ENCODE assay signal across 8 mouse cellular contexts in genomic region chr4:136144927-136145292, GRCm38 (mm10). TPM values are rescaled to one million over a fixed set of nuclear protein-coding genes. Genes with fewer than 3 reads are reported as not detected.
DNase-seq lines count a peak whose midpoint lies in the region; ATAC-seq lines count a peak whose summit lies in the region.
"Had no signal": no experiment of that assay in that cellular context is flagged by ENCODE, and none has a peak within 500 bp of the region (broad histone marks: within the 10 kb centered on the region; RNA-seq: fewer than 3 reads in every experiment).

No protein-coding gene starts in this region.

- H3K4me1 ChIP-seq in megakaryocyte, embryonic 14.5 days: peaks cover 44% of the 10 kb centered on the region
- H3K4me1 ChIP-seq in forebrain, embryonic 11.5 days (replicated peaks; ENCODE audit: control insufficient read depth, insufficient read depth, low read length): peaks cover 47% of the 10 kb centered on the region
- peaks cover 68% of the 10 kb centered on the region for H3K4me1 ChIP-seq in limb, embryonic 13.5 days
- peaks cover 48% of the 10 kb centered on the region for H3K4me1 ChIP-seq in stomach, embryonic 14.5 days (ENCODE audit: control insufficient read depth, insufficient read depth, low read length)

- peaks cover 91% of the 10 kb centered on the region for H3K27me3 ChIP-seq in megakaryocyte, embryonic 14.5 days (replicated peaks)
- H3K27me3 ChIP-seq in forebrain, embryonic 11.5 days (ENCODE audit: control insufficient read depth, insufficient read depth, low read length): peaks cover 13% of the 10 kb centered on the region; the same call in 1 of the 2 replicates
- no peaks in the 10 kb centered on the region for H3K27me3 ChIP-seq in limb, embryonic 13.5 days
- no peaks in the 10 kb centered on the region for H3K27me3 ChIP-seq in stomach, embryonic 14.5 days (ENCODE audit: control insufficient read depth, insufficient read depth, low read length)

- no peak for DNase-seq in forebrain, embryonic 11.5 days (ENCODE audit: low spot score)
- DNase-seq in spleen, adult 18-20 months: no peak
- DNase-seq in frontal cortex, postnatal 14 days (ENCODE audit: low spot score in 2 of 2): no peak
- DNase-seq: left cerebral cortex, postnatal 4 days had no signal

- peak overlapping the region; percentile 87 for H3K4me3 ChIP-seq in megakaryocyte, embryonic 14.5 days (replicated peaks)
- peak overlapping the region; percentile 66 for H3K4me3 ChIP-seq in forebrain, embryonic 11.5 days (ENCODE audit: low read depth, low read length)
- H3K4me3 ChIP-seq in limb, embryonic 13.5 days: peak overlapping the region; percentile 66
- peak overlapping the region; percentile 69 for H3K4me3 ChIP-seq in stomach, embryonic 14.5 days (ENCODE audit: low read depth, low read length)

- H3K9me3 ChIP-seq in megakaryocyte, embryonic 14.5 days: peaks cover 5% of the 10 kb centered on the region; the same call in 1 of the 2 replicates
- H3K9me3 ChIP-seq in forebrain, embryonic 11.5 days (ENCODE audit: control insufficient read depth, low read length): no peaks in the 10 kb centered on the region
- H3K9me3 ChIP-seq in limb, embryonic 13.5 days: no peaks in the 10 kb centered on the region
- no peaks in the 10 kb centered on the region for H3K9me3 ChIP-seq in stomach, embryonic 14.5 days (ENCODE audit: control insufficient read depth, low read depth, low read length)

- peak overlapping the region; percentile 92 for H3K27ac ChIP-seq in forebrain, embryonic 11.5 days (ENCODE audit: low read depth, low read length)
- peak overlapping the region; percentile 99 for H3K27ac ChIP-seq in limb, embryonic 13.5 days
- peak overlapping the region; percentile 86 for H3K27ac ChIP-seq in stomach, embryonic 14.5 days (ENCODE audit: low read length)

- no peaks in the 10 kb centered on the region for H3K36me3 ChIP-seq in megakaryocyte, embryonic 14.5 days (replicated peaks; ENCODE audit: low read length)
- no peaks in the 10 kb centered on the region for H3K36me3 ChIP-seq in forebrain, embryonic 11.5 days (ENCODE audit: control insufficient read depth, insufficient read depth, low read length)
- no peaks in the 10 kb centered on the region for H3K36me3 ChIP-seq in limb, embryonic 13.5 days
- H3K36me3 ChIP-seq in stomach, embryonic 14.5 days (ENCODE audit: control insufficient read depth, insufficient read depth, low read length): peaks cover 3% of the 10 kb centered on the region; the same call in 1 of the 2 replicates

- H3K4me2 ChIP-seq in forebrain, embryonic 11.5 days (ENCODE audit: low read depth, low read length, severe bottlenecking): peak overlapping the region; percentile 88
- H3K4me2 ChIP-seq in limb, embryonic 13.5 days (replicated peaks): peak overlapping the region; percentile 75
- peak overlapping the region; percentile 76 for H3K4me2 ChIP-seq in stomach, embryonic 14.5 days (replicated peaks; ENCODE audit: low read depth, low read length)

- no peak for ATAC-seq in megakaryocyte, adult 5-6 weeks (ENCODE audit: poor library complexity, severe bottlenecking)
- ATAC-seq in forebrain, embryonic 11.5 days (replicated peaks; ENCODE audit: low FRiP score): no peak
- no peak for ATAC-seq in limb, embryonic 13.5 days (ENCODE audit: low FRiP score, low read depth)
- ATAC-seq in stomach, embryonic 14.5 days (ENCODE audit: insufficient number of reproducible peaks, insufficient read depth, low FRiP score, low read depth): no peak

- peak overlapping the region; percentile 84 for H3K9ac ChIP-seq in forebrain, embryonic 11.5 days (ENCODE audit: low read length)
- peak overlapping the region; percentile 92 for H3K9ac ChIP-seq in limb, embryonic 13.5 days
- H3K9ac ChIP-seq in stomach, embryonic 14.5 days (replicated peaks; ENCODE audit: low read depth, low read length): peak overlapping the region; percentile 91

- 0% methylated on average over 11 of the region's 11 CpGs for WGBS in forebrain, embryonic 11.5 days
- WGBS in limb, embryonic 13.5 days: under 1% methylated on average over 11 of the region's 11 CpGs
- WGBS in stomach, embryonic 14.5 days: 1% methylated on average over 11 of the region's 11 CpGs

RNA-seq across cellular contexts. Expression of gene Id3, which starts 1.6 kb away (rescaled TPM):
- polyA plus RNA-seq in megakaryocyte, embryonic 14.5 days (2012; ENCODE audit: insufficient read depth, low replicate concordance): 13.8 TPM in 1 of 2 replicates, not detected in the other
- 1.9 and 2.0 TPM in 2 replicates for total RNA-seq in megakaryocyte, adult 5-6 weeks (2015)
- total RNA-seq in megakaryocyte, adult 5-6 weeks (2017): 0.77 and 1.8 TPM in 2 replicates
- 351 and 380 TPM in 2 replicates for polyA plus RNA-seq in forebrain, embryonic 11.5 days (2014; fragmentation: Nextera tagmentation; extraction: Ambion mirVana)
- polyA plus RNA-seq in limb, embryonic 13.5 days (2015; fragmentation: Nextera tagmentation; extraction: Ambion mirVana): 736 and 770 TPM in 2 replicates
- polyA plus RNA-seq in stomach, embryonic 14.5 days (2014; fragmentation: Nextera tagmentation; extraction: Ambion mirVana): 384 and 404 TPM in 2 replicates

RNA-seq across cellular contexts. Expression of gene E2f2, which starts 27.3 kb away (rescaled TPM):
- polyA plus RNA-seq in megakaryocyte, embryonic 14.5 days (2012; ENCODE audit: insufficient read depth, low replicate concordance): 10.5 and 25.7 TPM in 2 replicates
- 78.1 and 107 TPM in 2 replicates for total RNA-seq in megakaryocyte, adult 5-6 weeks (2015)
- 59.4 and 63.6 TPM in 2 replicates for total RNA-seq in megakaryocyte, adult 5-6 weeks (2017)
- 9.4 and 10.2 TPM in 2 replicates for polyA plus RNA-seq in forebrain, embryonic 11.5 days (2014; fragmentation: Nextera tagmentation; extraction: Ambion mirVana)
- 7.9 and 8.7 TPM in 2 replicates for polyA plus RNA-seq in limb, embryonic 13.5 days (2015; fragmentation: Nextera tagmentation; extraction: Ambion mirVana)
- 3.5 and 4.4 TPM in 2 replicates for polyA plus RNA-seq in stomach, embryonic 14.5 days (2014; fragmentation: Nextera tagmentation; extraction: Ambion mirVana)

Comparison
In these comparisons a context has a peak if more than half of its experiments do, and no peak if none do; other contexts are left out.
1. RNA of gene Id3, which starts 1.6 kb away (polyA plus RNA-seq): 736 to 770 TPM in limb, embryonic 13.5 days, 384 to 404 TPM in stomach, embryonic 14.5 days and 351 to 380 TPM in forebrain, embryonic 11.5 days; 13.8 TPM in megakaryocyte, embryonic 14.5 days; every median in the first group is over 10 times any median in the second.
2. Peak in every context shown above with its lines, with median percentiles within 50 percentile points of each other: H3K4me3 ChIP-seq, H3K27ac ChIP-seq, H3K4me2 ChIP-seq and H3K9ac ChIP-seq.